Mouse (Mus musculus) gastrocnemius, postnatal 10 days (tissue): ENCODE measurements around the gene Trmt10a. TPM values are rescaled to one million over a fixed set of nuclear protein-coding genes. Genes with fewer than 3 reads are reported as not detected.

Experiments
- DNase-seq: peaks from one replicate; pipeline ENCODE4 v3.0.0; 2021; ENCODE audit warnings: mixed read lengths
- long read RNA-seq, 2 experiments: library from polyadenylated mRNA; stranded (forward); transcript quantifications; one replicate each; pipeline ENCODE4 v2.0.0; 2021
- total RNA-seq, 2 experiments: library from RNA; stranded (reverse); gene quantifications; 2 replicates each; pipeline ENCODE4 v1.2.3; 2021

The Trmt10a gene
- total RNA-seq: 1 to 10 TPM; 4.2 to 4.5 TPM
- long read RNA-seq, experiment 1, full-length matches to known transcripts: 2 of 6 reads
- long read RNA-seq, experiment 1, partial matches to known transcripts: 0 of 6 reads
- long read RNA-seq, experiment 1, other reads (novel, unspliced or antisense): 4 of 6 reads
- long read RNA-seq, experiment 2, partial matches to known transcripts: 0 of 3 reads
- long read RNA-seq, experiment 2, other reads (novel, unspliced or antisense): 3 of 3 reads

GRCm38 (mm10) chr3:138143315-138144059 is at the start of gene Trmt10a:
Trmt10a (plus strand) TSS chr3:138143448.
- DNase-seq: peak; percentile 99

GRCm38 (mm10) chr3:138095301-138095700 is 47.9 kb upstream of the Trmt10a start:
- no peak for DNase-seq

- no peak for DNase-seq
Measured at GRCm38 (mm10) chr3:138095718-138096117, 47.5 kb upstream of the Trmt10a start.

GRCm38 (mm10) chr3:138096263-138097028 is 46.8 kb upstream of the Trmt10a start:
- no peak for DNase-seq

GRCm38 (mm10) chr3:138097718-138098117 is 45.5 kb upstream of the Trmt10a start:
- no peak for DNase-seq

GRCm38 (mm10) chr3:138101936-138102335 is 41.3 kb upstream of the Trmt10a start:
- DNase-seq: no peak

GRCm38 (mm10) chr3:138103690-138104089 is 39.6 kb upstream of the Trmt10a start:
- no peak for DNase-seq

GRCm38 (mm10) chr3:138105056-138105455 is 38.2 kb upstream of the Trmt10a start:
- DNase-seq: no peak

GRCm38 (mm10) chr3:138106887-138107286 is 36.4 kb upstream of the Trmt10a start:
- no peak for DNase-seq

- DNase-seq: no peak
Measured at GRCm38 (mm10) chr3:138110910-138111782, 32.1 kb upstream of the Trmt10a start.

GRCm38 (mm10) chr3:138114106-138114505 is 29.1 kb upstream of the Trmt10a start:
- no peak for DNase-seq

GRCm38 (mm10) chr3:138116871-138117270 is 26.4 kb upstream of the Trmt10a start:
- peak; percentile 48 for DNase-seq

- DNase-seq: no peak
Measured at GRCm38 (mm10) chr3:138118392-138118791, 24.9 kb upstream of the Trmt10a start.

- no peak for DNase-seq
Measured at GRCm38 (mm10) chr3:138118831-138119230, 24.4 kb upstream of the Trmt10a start.

GRCm38 (mm10) chr3:138119444-138120105 is 23.7 kb upstream of the Trmt10a start:
- no peak for DNase-seq

- DNase-seq: no peak
Measured at GRCm38 (mm10) chr3:138121461-138121860, 21.8 kb upstream of the Trmt10a start.

GRCm38 (mm10) chr3:138123842-138124241 is 19.4 kb upstream of the Trmt10a start:
- DNase-seq: no peak

GRCm38 (mm10) chr3:138129110-138129509 is 14.1 kb upstream of the Trmt10a start:
- DNase-seq: no peak

- no peak for DNase-seq
Measured at GRCm38 (mm10) chr3:138130692-138131091, 12.6 kb upstream of the Trmt10a start.

- no peak for DNase-seq
Measured at GRCm38 (mm10) chr3:138131168-138131567, 12.1 kb upstream of the Trmt10a start.

- DNase-seq: no peak
Measured at GRCm38 (mm10) chr3:138133463-138133862, 9.8 kb upstream of the Trmt10a start.
